Mouse (Mus musculus) lung, postnatal 10 days (tissue): ENCODE measurements around the gene Pard3b.

ENCODE experiments used
- DNase-seq: peaks from one replicate; pipeline ENCODE4 v3.0.0; 2021

Gene Pard3b

DNA sequence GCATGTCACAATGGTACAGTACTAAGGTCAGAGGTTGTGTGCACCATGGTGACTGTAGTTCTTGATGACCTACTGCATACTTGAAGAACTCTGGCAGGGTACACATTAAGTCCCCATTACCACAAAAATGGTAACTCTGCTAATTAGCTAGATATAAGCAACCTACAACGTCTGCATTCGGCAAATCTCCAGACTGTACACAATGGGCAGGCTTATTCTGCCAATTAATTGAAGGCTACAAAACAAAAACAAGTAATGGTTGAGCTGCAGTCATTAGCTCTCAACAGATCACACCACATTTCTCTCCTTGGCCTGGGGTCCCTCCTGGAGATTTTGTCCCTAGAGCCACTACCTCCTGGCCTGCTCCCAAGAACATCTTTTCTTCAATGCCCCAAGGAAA, 772.7 kb downstream of the Pard3b start:
- DNase-seq, result no peak

DNA sequence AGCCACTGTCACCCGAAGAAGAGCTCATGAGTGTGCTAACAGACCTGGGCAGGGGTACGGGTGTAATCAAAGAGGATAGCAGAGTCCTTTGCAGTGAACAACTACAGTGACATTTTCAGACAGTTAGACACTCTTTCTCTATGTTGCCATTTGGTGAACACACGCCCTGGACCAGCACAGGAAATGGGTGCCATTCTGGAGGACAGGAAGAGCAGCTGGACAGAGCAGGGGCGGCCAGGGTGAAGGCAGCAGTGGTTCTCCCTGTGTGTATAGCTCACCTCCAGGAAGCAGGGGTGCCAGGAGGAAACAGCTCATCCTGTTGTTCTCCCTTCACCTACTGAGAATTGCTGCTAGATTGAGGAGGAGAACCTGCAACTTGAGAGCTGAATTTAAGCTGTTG, 773.4 kb downstream of the Pard3b start:
- peak; percentile 18 for DNase-seq

DNA sequence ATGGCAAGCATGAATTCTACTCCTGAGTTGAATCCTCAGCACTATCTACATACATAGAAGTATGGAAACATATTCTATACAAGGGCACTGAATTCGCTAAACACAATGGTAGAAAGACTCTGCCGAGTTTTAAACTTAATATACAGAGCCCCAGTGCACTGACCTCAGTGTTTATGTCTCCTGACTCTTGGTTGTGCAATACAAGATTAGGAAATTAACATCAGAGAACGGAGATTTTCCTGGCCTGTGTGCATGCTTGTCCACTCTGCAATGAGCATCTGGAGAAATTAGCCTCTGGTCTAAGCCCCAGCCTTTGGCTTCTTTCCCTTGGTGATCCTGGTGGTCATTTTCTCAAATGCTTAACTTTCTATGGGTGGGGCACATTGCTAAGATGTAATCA, 774.4 kb downstream of the Pard3b start:
- no peak for DNase-seq

DNA sequence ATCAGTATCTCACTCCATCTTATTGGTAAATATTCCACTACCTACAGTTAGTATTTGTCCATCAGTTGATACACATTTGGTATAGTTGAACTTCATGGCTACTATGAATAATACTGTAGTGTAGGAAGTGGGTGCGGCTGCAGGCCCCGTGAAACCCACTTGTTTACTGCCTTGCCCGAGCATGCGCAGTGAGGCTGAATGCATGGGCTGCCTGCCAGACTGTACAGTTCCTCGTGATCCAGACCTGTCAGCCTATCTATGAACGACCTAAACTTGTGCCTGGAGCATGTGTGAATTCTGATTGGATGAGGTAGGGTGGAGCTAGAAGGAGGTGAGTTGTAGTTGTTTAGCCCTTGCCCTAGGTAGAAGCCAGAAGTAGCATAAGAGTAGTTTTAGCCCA, 775.9 kb downstream of the Pard3b start:
- peak; percentile 36 for DNase-seq

DNA sequence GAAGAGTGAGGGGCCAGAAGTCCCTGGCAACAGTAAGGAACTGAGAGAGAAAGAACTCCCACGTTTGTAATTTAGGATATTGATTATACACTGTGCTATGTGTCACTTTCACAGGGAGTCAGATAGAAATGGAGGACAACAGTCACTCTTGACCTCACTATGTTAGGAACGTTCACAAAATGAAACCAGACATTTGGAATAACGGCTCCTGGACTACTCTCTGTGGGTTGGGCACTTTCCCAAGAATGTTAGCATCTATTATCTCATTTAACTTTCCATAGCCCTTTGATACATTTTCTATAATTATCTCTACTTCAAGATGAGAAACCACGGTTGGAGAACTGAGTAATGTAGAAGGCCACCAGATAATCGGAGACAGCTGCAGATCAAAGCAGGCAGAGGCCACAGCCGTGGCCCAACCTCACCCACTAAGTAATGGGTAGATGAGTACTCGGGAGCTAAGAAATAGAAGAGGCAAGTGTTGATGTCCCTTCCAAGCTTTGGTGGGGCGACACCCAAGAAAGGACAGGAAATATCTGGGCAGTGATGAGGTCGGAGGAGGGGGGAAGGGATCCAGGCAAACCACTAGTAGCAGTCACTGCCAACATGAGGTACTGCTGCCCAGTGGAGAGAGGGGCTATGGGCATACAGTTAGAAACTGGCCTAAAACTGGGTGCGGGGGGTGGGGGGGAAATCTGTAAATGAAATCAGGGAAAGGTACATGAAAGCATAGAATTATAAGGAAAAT, 778.2 kb downstream of the Pard3b start:
- DNase-seq, result peak; percentile 18

DNA sequence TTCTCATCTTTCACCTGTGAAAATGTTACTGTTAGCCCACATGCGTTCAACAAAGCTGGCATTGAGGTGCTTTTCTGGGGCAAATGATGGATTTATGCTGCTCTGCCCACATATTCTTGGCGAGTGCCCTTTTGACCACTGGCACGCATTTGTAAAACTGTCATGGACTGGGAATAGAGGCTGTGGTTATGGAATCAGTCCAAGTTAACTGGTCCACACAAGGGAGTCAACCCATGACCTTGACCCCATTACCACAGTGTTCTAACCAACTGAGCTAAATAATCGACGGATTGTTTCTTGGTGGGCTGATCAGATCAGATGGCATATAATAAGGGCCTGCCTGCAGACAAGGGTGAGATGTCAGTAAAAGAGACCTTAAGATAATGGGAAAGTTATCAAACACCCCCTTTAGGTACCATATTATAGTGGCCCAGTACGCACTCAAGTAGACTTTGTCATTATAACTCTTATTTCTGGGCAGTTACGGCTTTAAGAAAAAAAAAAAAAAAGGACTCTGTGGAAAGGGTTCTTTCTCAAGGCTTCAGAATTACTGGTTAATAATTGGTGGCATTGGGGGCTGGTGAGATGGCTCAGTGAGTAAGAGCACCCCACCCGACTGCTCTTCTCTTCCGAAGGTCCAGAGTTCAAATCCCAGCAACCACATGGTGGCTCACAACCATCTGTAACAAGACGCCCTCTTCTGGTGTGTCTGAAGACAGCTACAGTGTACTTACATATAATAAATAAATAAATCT, 784.4 kb downstream of the Pard3b start:
- no peak for DNase-seq

DNA sequence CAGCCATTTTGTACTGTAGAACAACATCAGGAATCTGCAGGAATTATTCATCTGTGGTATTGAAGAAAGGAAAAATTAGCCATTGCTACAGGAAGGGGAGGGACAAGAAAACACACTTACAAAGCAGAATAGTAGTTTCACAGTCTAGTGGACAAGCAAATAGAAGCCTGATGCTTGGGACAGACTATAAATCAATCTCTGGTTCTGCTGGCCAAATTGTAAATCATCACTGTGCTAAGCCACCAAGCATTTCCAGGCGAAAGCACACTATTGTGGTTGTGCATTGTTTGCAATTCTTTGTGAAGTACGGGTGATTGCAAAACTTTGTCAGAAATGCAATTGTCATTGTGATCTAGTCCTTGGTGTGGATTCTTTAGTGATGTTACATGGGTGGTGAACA, 786.7 kb downstream of the Pard3b start:
- no peak for DNase-seq

DNA sequence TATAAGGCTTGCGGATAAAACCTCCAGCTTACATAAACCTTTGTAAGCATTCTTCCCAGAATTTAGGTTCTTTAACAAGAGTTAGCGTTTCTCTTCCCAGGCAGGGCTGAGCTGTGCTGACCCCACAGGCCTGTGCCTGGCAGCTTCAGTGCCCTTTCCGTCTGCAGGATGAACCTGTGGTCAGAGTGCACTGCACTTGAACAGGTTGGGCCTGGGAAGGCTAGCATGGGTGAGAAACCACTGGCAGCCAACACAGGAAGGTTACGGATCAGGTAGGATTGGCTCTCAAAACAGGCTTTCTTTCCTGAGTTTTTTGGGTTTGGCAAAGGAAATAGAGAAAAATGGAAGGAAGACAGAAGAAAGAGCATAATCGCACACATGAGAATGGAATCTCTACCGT, 790.1 kb downstream of the Pard3b start:
- no peak for DNase-seq

DNA sequence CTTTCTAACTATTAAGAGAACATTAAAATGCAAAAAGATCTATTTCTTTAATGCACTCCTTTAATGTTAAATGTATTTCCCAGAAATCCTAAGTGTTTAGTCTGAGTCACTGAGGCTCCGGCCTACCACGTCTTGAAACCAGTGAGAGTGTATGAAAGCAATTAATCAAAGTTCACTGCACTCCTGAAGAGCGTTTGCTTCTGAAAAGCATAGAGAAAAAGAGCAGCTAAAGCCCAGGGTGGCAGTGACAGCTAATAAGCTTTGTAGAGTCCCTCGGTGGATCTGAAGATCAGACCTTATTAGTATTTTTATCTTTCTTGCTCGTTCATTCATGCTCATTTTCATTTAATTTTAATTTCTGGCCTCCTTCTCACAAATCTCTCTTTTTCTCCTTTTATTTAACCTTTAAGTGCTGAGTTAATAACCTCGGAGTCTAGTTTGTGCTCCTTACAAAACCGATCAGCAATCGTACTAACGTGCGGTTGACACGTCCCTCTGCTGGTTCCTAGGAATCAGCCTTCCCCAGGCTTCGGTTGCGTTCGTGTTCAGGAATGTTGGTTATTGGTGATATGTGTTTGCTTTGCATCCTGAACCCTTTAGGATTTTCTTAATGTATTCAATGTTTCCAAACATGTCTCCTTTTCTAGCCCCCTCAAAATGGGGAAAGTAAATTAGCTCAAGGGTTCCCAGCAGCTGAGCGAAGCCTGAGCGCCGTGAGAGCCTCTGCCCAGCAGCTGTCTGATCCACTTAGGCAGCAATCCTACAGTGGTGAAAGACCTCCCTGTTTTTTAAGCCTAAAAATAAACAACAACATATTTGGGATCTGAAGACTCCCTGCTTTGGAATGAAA, 790.9 kb downstream of the Pard3b start:
- no peak for DNase-seq

DNA sequence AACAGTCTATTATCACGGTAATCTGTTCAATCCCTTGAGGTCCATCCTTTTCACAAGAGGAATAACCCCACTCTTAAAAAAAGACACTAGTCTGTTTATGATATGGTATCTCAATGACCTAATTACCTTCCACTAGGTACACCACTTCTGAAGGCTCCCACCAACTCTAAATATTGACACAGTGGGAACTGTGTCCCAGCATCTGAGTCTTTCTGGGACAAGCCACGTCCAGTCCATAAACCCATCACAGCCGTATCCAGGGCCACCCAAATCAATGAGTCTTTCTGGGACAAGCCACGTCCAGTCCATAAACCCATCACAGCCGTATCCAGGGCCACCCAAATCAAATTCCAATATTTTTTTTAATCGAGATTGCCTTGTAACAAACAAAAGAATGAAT, 792.4 kb downstream of the Pard3b start:
- DNase-seq, result no peak

DNA sequence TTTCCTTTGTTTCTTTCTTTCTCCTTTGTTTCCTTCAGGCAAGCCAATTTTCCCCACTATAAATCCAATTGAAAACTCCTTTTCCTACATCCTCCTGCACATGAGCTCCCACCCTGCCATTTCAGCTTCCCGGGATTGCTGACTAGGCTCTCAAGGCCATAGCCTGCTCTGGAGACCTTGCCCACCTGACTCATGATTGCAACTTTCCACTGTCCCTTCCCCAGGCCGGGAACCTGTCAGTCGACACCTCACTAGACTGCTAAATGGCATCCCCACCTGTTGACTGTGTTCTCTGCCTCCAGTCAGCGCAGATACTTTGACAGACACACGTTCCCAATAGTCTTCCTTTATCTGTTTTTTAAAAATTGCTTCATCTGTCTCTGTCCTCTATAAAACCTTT, 795.3 kb downstream of the Pard3b start:
- no peak for DNase-seq

DNA sequence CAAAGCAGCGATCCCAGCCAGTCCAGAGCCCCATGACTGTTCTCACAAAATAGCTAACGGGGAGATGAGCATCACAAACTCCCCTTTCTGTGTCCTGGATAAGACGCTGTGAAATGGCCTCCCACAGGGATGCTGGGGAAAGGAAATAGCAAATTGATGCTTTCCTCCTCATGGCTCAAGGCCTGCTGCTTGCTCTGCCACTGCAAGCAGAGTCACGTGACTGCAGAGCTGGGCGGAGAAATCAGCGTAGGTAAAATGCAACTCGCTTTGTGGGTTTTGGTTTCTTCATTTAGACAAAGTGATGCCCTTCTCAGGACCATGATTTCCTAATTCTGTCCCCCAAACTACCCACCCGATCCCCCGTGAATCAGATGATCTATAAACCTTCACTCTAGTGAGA, 797.2 kb downstream of the Pard3b start:
- DNase-seq, result no peak

DNA sequence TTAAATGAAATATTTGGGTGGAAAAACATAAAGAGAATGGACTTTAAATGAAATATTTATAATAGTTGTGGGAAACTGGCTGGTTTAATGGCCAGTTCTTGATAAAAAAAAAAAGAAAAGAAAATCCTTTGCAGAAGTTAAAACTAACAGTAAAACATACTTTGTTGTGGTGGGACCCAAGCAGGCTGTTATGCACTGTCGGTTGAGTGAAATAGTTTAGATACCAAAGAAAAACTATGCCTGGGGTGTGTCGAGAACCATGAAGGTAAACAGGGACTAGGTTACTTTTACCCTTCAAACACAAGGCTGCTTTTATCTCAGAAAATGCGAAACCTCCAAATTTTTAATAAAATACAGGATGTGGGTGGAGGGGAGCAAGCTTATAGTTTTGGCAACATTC, 797.7 kb downstream of the Pard3b start:
- DNase-seq, result no peak

DNA sequence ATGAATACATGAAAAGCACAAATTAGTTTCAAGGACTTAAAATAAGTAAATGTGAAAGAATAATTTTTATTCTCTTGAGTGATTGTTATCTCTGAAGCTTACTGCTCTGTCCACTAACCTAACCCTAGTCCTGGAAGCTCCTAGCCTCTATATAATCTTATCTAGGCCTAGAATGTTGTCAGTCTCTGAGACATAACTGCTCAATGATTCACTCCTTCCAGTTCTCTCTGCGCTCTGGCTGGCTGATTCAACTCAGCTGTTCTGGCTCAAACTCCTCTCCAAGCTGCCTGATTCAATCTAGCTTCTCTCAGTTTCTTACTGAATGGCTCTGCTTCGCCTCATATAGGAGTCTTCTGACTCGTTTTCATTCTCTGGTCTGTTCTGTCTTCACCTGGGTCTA, 798.9 kb downstream of the Pard3b start:
- DNase-seq, result no peak

DNA sequence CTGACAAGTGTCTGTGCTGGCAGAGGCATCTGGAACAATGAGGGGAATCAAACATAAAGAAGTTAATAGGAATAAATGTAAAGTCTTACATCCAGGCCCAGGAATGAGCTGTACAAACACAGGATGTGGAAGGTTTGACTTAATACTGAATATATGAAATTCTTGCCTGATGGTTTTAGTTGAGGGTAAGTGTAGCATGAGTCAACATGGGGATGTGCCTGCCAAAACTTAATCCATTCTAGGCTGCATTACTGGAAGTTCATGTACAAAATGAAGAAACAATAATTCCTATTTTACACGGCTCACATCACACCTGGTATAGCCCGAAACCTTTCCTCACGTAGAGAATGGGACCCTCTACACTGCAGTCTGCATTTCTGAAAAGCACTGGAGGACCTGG, 805.8 kb downstream of the Pard3b start:
- no peak for DNase-seq

DNA sequence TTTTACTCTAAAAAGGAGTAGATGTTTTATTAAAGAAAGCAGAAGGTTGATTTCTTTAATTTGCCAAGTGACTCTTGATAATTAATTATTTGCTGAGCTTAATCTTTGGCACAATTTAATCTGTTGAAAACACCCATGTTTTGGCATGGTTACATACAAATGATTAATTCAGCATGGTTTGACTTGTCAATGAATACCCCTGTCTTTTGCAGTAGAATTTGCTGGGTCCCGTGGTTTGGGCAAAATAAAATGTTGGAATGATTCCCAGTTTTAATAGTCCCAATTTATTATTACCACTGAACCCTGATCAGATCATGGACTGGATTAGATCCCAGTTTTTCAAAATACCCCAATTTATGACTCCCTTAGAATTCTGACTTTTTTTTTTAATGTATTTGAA, 808.2 kb downstream of the Pard3b start:
- DNase-seq, result no peak

DNA sequence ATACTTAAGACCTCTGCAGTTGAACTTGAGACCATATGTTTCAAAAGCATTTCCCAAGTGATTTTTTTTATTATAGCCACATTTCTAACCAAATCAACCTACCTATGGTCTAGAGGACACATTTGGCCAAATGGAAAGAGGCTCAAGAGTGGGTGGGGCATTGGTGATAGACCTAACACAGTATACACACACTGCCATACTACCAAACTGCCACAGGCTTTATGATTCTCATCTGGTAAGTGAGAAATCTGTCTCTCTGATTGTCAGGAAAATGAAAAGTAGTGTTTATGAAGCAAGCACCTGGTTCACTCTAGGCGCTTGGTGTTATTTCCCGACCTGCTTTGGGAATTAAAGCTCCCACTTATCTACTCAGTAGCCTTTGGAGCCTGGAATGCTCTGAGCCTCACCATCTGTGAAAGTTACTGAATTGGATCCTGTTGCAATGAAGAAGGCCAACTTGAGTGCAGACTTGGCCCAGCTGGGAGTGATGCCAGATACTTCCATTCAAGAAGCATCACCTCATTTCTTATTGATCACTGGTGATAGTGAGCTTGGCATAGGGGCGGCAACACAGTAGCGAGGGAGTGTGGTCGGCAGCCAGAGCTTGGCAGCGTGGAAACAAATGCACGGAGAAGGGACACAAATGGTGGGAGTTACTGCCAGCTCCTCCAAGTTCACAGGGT, 810.7 kb downstream of the Pard3b start:
- DNase-seq, result no peak

DNA sequence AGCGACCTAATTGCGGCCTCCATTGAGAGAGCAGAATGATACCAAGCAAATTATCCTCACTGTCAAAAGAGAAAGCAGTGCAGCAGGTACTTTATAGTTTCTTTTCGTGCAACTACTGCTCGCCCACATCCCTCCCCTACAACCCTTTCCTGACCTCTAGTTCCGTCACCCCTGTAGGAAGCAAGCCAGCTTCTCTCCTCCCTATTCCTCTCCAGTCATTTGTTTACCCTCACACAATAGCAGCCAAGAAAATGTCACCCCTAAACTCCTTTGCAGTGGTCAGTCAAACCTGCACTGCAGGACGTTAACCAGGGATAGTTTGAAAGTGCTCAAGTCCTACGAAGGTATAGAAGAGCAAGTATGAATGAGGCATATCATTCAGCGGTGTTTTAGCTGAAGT, 826.9 kb downstream of the Pard3b start:
- peak; percentile 49 for DNase-seq

DNA sequence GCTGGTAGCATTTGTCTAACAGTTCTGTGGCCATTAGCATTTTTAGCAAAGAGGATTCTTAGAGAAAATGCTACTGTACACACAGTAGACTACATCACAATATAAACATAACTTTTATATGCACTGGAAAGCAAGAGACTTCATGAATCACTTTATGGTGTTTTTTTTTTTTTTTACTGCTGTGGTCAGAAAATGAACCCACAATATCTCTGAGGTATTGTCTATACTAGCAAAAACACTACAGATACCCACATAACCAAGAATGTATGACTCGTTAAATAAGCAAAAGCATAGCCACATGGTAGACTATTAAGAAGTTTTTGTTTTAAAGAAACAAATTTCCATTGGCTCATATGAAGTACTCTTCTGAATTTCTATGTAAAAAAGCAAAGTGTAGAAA, 827.9 kb downstream of the Pard3b start:
- DNase-seq, result no peak

DNA sequence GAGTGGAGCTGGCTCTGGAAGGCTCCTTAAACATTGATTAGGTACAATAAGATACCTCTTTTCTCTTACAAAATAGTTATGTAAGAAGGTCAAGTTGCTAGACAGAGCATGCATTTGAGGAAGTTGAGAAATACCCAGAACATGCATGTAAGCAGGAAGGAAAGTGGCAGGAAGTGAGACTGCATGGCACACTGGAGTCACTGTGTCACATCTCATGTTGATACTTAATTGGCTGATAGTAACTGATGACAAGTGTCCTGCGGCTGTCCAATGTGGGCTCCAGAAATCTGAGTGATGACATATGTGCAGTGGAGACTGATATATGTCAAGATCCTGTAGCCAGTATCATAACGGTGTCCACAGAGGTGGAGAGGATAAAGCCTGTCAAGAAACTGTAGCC, 844.4 kb downstream of the Pard3b start:
- no peak for DNase-seq

DNA sequence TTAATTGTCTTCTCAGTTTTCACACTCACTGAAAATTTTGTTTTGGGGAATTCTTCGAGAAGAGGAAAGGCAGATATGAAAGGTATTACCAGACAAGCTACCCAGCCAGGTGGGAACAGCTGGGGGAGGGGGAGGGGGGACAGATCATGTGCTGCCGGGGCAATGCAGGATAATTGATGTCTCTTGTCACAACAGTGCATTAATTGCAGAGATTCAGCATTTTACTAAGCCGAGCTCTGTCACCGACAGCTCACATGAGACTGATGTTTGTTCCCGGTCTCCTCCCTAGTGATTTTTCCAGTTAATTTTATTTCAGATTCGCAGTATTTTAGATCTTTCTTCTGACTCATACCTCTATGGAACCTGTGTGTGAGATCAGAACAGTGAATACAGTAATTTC, 850.2 kb downstream of the Pard3b start:
- no peak for DNase-seq

DNA sequence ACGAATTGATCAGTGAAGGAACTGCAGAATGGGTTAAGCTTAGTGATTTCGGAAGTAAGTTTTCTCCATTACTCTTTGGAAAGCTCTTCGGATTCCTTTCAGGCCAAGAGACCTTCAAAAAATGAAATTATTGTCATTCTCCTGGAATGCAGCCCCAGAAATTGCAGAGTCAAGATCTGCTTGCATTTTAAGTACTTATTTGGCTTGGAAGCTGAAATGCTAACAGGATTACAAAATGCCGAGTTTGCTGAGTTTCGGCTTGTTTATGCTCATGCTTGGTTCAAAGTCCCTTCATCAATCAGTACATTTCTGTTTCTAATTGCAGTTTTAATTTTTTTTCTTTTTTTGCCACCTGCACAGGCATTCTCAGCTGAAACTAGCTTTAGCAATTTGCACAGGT, 860.5 kb downstream of the Pard3b start:
- DNase-seq, result peak; percentile 5

DNA sequence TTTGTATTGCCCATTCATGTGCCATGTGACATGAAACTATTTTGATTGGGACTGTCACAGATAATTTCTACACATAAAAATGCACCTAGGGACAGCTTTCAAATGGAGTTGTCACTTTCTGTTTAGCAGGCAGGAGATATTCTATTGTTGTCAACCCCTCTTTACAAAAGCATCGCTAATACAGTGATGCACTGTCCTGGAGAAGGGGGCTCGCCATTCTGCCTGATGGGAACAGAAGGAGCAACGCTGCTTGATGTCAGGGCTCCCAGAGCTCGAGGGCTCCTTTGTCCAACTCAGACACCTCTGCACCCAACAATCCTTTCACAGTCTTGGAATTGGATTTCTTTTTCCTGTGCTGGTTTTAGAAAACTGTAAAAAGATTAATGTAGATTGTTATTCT, 871.9 kb downstream of the Pard3b start:
- DNase-seq, result no peak
